Mouse (Mus musculus): Measurements from ENCODE around the gene Fancc. TPM values are rescaled to one million over a fixed set of nuclear protein-coding genes. Genes with fewer than 3 reads are reported as not detected.
A peak's percentile ranks its signal among the peaks of the same experiment; 100 is the strongest.

Gene Fancc
- polyA plus RNA-seq, 1 experiment from 2014 or later: 26.7 TPM

DNA sequence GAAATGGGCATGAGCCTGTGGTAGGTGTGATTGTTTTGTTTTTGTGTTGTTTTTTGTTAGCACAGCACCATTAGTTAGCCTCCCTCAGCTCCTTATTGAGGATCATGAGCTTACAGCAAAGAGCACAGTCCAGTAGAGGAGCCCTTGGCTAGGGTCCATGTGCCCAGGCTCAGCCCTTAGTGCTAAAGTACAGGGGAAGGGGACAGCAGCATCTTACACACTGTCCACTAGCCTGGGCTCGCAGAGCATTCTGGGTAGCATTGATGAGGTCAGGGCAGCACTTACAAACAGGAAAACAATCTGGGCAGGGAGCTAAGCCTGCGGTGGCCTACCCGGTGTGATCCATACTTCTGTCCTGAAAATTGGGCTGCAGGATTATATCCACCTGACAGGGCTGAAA lies 261.5 kb downstream of the Fancc start:
- Histone ChIP-seq H3K27me3 (ENCODE audit: low read depth, poor library complexity, severe bottlenecking) (peaks cover 12% of the 10 kb centered on the region), H3K36me3 (no peaks in the 10 kb centered on the region), H3K4me3 (no peak overlapping the region), H3K27ac (replicated peaks) (no peak overlapping the region), H3K4me1 (peaks cover 40% of the 10 kb centered on the region), H3K9me3 (replicated peaks) (no peaks in the 10 kb centered on the region)
- 91% methylated on average over 3 of the region's 3 CpGs for WGBS
- no peak for DNase-seq (ENCODE audit: low spot score)

MicroRNAs encoded within 50 kb of the gene (microRNA counts, 519-probe panel; counts per million panel counts)
- microRNA mmu-miR-23b (527 counts per million, percentile 1 among the panel's probes with 10 or more counts), microRNA mmu-miR-24 (3,996 counts per million, percentile 19 among the panel's probes with 10 or more counts), microRNA mmu-miR-27b (not detected)

Small RNA genes within 50 kb of the gene (microRNA-seq; reads per million reads assigned to microRNA genes)
- gene Mir23b (4,467 reads per million, percentile 89 among the genes with 10 or more reads in this experiment), gene Mir24-1 (not detected), gene Mir27b (547 reads per million, percentile 69 among the genes with 10 or more reads in this experiment), gene Mir3074-1 (not detected)

Other genes with a start within 250 kb of the Fancc start
- gene Ptch1, start 76.3 kb upstream of the Fancc start, polyA plus RNA-seq (2016; fragmentation: Nextera tagmentation; extraction: Ambion mirVana): 30.9 and 31.6 TPM in 2 replicates

Data from midbrain, embryonic 10.5 days (tissue).